Mouse (Mus musculus): ENCODE results near the gene Aff4.
"Not testable (repeated sequence)": the region's sequence is repeated elsewhere in the genome, so short reads cannot be mapped to it uniquely, and the experiment has no call there.

Aff4 gene

DNA sequence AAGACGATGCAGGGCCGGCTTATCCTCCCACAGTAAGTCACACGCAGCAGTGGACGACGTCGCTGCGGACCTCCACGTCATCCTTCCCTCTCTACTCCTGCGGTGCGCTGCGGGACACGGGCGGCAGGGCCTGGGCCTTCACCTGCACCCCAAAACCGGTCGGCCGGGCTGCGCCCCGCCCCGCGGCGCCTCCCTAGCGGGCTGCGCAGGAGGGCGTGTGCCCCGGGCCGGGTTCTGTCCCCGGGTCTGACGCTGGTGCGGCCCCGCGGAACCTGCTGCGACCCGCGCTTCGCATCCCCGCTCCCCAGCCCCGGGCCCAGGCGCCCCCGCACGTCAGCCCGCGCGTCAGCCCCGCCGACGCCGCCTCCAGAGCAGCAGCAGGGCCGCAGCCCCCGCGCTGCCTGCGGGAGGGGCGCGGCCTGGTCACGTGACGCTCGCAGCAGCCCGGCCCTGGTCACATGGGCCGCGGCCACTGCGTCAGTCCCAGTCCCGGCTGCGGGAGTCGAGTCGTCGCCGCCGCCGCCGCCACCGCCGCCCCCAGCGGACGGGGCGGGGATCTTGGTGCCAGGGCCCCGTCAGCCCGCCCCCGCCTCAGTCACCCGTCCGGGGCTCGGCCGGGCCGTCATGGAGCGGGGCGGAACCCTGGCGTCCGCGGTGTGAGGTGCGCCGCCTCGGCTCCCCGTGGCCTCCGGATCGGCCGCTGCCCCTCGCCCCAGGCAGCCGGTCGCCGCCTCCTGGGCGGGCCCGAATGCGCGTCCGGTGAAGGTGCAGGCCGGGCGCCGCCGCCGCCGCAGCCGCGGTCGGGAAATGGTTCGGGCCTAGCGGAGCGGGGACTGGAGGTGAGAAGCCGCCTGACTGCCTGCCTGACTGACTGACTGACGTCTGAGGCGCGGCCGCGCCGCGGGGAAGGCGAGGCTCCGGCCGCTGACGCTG is at the start of gene Aff4:
TSS of gene Aff4 (plus strand) at position 543 of the 933 bp plus-strand sequence.
- peak; percentile 83 for DNase-seq

DNA sequence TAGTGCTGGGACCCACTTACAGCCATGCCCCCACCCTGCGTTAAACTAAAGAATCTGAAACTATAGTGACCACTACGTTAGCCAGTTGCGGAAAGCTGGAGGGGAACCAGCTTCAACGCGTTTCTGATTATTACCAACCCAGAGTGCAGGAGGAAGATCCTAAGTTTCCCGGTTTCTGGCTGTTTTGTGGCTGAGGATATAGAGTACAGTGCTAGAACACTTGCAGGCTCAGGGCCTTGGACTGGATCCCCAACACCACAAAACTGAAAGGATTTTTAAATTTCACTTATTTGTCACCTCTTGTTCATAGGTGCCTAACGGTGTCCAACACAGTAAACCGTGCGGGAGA is 49.5 kb upstream of the Aff4 start:
- no peak for DNase-seq

DNA sequence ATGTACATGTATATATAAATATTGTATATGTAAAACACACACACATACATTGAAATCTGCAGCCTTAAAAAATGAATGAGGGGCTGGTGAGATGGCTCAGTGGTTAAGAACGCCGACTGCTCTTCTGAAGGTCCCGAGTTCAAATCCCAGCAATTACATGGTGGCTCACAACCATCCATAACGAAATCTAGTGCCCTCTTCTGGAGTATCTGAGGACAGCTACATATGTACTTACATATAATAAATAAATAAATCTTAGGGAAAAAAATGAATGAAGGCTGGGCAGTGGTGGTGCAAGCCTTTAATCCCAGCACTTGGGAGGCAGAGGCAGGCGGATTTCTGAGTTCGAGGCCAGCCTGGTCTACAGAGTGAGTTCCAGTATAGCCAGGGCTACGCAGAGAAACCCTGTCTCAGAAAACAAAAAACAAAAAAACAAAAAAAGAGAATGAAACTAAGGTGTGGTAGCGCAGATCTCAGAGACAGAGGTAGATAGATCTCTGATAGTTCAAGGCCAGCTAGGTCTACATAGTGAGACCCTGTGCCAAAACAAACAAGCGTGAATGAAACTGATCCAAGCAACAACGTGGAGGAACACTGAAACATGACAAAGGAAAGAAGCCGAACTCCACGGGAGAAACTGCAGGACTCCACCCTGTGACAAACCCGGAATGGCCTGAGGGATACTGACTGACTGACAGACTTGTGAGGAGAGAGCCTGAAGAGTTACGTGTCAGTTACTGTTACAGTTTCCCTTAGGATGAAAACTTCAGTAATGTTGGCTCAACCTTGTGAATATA is 46.4 kb upstream of the Aff4 start:
- DNase-seq, result no peak

DNA sequence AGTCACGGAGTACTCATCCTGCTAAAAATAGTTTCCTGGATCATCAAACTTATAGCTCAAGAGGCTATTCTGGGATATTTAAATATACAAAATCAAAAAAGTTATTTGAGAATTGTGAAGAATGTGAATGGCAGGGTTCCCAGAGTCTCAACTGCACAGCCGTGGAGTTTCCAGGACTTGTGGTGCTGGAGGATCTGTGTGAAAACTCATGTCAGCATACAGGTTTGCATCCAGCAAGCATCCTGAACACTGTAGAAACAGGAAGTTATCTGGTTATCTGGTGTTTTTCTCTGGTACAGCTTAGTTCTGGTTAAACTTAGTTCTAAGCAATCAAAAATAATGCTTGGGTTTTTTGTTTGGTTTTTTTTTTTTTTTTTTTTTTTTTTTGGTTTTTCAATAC is 43.7 kb upstream of the Aff4 start:
- no peak for DNase-seq

DNA sequence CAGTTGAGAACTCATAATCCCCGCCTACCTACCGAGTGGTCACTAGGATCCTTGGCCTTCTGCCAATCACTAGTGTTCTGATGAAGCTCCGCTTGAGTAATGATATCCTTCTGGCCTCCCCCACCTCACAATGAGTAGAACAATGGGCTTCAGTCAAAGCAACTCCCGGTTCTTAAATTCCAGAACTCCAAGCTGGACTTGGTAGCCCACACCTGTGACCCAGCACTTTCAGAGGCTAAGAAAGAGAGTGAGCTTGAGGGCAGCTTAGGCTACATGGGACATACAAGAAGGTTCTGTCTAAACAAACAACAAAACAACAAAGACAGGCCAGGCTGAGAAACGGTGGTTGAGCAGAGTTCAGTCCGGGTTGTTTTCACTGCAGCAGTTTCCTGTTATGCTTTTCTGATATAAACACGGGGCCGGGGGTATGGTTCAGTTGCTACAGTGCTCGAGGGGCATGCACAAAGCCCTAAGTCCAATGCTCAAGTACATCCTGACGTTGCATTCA is 43.0 kb upstream of the Aff4 start:
- DNase-seq, result no peak

DNA sequence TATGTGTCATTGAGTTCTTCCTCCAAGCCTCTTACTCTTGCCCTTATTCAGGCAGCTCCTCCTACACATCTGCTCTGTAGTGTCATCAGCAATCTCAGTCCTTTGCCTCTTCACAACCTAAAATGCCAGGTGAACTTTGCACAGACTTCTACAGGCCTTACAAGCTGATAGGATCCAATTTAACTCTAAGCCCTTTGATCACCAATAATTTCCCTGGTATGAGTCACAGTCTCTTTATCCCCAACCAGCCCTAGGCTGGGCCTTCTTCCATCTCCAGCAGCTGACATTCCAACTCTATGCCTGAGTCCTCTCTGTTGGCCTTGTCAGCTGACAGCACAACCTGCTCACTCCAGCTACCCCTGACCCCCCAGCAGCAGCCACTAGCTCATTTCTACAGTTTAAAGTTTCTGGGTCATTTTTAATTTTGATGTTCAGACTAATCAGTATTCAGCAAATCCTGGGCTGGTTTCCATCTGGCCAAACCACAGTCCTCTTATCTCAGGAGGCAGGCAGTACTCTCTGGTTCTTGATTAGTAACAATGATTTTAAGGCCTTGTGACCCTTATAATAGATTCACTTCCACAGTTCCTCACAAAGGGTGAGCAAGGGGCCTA is 42.3 kb upstream of the Aff4 start:
- DNase-seq, result no peak

DNA sequence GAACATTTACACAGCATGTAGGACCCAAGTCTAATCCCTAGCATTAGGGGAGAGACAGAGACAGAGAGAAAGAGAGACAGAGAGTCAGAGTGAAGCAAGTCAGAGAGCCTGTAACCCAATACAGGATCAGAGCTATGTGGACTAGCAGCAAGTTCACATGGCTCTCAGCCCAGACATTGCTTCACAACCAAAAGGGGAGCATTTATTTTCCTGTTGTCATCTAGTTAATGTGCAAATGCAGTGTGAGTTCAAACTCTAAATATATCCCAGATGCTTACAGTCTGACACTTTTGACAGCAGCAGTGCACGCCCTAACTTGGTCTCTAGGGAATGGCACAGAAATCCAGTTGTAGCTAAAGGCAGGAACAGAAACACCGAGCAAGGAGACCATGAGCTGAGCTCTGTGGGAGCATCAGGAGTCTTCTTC is 41.7 kb upstream of the Aff4 start:
- no peak for DNase-seq

DNA sequence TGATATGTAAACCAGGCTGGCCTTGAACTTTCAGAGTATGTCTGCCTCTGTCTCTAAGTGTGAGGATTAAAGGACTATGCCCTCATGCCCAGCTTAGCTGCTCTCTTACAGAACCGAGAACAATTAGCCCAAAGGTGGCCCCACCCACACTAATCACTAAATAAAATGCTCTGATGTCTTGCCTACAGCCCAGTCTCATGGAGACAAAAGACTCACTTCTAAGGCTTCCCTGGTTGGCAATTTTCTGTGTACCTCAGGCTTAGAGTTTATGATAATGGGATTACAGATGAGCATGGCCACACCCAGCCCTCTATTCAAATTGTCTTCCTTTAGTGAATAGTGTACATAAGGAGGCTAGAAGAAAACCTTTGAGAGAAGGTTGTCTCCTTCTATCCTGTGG is 39.2 kb upstream of the Aff4 start:
- DNase-seq, result no peak

DNA sequence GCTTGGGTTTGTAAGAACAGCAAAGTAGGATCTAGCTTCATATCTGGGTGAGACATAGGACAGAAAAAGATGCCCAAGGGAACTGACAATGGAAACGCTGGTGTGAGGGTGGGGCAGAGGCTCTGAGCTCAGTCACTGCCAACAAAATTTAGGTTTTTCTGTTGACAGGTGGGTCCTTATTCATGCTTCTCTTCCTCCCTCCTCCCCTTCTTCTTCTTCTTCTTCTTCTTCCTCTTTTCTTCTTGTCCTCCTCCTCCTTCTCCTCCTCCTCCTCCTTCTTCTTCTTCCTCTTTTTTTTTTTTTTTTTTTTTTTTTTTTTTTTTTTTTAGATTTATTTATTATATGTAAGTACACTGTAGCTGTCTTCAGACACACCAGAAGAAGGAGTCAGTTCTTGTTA is 37.8 kb upstream of the Aff4 start:
- not testable (repeated sequence) for DNase-seq

DNA sequence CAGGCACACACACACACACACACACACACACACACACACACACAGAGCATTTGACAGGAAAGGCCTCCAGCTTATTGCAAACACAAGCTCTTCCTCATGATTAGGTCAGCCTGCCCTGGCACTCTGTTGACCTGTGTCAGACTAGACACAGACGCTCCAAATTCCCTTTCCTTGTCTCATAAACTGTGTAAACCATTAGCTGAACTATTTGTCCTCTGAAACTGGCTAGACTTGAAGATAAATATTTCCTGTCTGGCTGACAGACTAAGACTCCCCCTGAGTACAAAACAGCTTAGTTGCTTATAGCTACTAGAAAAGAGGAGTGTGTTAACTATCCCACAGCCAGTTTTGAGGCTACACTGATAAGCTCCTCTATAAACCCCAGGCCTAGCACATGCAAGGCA is 35.9 kb upstream of the Aff4 start:
- DNase-seq, result no peak

DNA sequence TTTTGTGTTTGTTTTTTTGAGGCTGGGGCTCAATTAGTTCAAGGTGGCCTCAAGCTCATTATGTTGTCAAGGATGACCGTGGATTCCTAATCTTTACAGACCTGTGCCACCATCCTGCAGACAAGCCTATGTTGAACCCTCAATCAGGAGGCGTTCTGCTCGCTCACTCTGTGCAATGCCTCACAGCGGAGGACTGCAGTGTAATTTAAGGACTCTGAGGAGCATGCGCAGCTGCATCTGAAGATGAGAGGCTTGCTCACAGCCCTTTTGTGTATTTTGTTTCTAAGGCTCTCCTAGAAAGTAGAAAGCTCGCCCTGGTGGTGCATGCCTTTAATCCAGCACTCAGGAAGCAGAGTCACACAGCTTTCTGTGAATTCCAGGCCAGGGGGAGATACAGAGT is 33.6 kb upstream of the Aff4 start:
- no peak for DNase-seq

DNA sequence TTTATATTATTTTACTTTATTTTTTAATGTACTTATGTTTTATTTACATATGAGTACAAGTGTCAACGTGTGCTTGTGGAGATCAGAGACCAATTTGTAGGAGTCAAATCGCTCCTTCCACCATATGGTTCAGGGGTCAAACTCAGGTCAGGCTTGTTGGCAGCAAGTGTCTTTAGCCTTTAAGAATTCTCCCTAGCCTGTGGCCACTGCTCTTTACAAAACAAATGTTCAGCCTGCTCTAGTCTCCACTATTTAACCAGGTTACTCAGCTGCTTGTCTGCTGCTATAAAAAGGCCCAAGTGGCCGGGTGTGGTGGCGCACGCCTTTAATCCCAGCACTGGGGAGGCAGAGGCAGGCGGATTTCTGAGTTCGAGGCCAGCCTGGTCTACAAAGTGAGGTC is 32.6 kb upstream of the Aff4 start:
- DNase-seq, result no peak

DNA sequence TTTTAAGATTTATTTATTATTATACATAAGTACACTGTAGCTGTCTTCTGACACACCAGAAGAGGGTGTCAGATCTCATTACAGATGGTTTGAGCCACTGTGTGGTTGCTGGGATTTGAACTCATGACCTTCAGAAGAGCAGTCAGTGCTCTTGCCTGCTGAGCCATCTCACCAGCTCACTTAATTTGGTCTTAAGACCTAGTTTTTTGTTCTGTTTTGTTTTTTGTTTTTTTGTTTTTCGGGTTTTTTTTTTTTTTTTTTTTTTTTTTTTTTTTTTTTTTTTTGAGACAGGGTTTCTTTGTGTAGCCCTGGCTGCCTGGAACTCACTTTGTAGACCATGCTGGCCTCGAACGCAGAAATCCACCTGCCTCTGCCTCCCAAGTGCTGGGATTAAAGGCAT is 32.1 kb upstream of the Aff4 start:
- DNase-seq, result not testable (repeated sequence)

DNA sequence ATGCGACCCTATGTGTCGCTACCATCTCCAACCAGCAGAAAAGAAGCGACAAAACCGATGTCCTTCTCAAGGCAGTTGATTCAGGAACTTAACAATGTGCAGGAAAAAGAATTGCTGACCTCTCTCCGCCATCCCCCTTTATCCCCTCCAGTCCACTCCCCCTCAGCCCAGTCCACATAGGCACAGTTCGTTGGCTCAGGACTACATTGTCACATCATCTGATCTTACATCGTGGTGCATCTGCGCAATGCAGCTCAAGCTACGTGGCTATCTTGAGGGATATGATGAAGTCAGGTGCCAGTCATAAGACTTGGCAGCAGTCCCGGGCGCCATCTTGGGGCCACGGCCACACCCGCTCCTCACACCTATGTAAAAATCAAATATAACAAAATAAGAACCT is 30.8 kb upstream of the Aff4 start:
- not testable (repeated sequence) for DNase-seq

DNA sequence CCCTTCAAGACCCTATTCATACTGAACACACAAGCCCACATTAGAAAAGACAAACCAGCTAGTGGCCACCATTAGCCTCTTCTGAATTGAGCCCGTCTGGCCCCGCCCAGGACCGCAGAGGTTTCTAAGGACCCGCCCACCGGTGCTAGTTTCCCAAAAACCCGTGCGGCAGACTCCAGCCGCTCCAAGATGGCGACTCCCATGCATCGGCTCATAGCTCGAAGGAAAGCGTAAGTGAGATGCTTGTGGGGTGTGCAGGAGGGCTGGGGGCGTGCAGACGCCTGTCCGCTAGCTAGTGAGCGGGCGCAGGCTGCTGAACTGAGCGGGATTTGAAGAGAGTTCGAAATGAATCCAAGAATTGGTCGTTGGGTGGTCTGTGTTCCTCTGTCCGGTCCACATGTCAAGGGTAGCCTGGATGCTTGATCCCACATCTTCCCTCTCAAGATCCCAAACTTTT is 26.1 kb upstream of the Aff4 start, which contains the start of gene Zcchc10:
TSS of gene Zcchc10 (plus strand) at position 168 of the 457 bp plus-strand sequence.
- DNase-seq, result peak; percentile 79

DNA sequence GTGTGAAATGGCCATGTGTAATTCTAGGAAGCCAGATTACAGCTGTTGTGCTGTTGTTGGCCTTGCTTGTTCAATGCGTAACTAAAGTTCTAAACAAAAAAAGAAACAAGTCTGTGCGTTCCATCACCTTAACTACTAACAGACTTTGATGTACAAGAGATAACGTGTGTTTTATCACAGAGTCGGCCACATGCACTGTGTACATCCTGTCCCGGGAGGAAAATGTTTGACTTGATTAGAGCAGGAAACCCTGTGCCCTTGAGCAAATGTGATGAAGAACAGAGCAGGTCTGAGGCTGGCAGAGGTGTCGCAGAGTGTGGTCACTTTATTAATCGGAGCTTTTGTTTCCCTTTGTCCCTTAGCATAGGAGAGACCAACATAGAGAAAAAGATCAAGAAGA is 20.3 kb upstream of the Aff4 start:
- DNase-seq, result no peak

DNA sequence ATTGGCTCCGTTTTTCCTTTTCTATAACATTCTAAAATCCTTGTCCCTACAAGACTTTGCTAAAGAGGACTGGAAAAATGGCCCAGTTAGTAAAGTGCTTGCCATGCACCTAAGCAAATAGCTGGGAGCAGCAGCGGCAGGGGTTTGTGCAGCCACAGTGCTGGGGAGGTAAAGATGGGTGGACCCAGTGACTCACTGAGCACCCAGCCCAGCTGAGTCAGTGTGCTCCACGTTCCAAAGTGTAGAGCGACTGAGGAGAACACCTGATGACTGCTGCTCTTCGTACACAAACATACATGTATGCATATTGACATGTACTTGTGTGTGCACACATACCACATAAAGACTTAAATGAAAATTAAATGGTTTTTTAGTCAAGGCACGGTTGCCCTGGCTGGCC is 19.5 kb upstream of the Aff4 start:
- no peak for DNase-seq

DNA sequence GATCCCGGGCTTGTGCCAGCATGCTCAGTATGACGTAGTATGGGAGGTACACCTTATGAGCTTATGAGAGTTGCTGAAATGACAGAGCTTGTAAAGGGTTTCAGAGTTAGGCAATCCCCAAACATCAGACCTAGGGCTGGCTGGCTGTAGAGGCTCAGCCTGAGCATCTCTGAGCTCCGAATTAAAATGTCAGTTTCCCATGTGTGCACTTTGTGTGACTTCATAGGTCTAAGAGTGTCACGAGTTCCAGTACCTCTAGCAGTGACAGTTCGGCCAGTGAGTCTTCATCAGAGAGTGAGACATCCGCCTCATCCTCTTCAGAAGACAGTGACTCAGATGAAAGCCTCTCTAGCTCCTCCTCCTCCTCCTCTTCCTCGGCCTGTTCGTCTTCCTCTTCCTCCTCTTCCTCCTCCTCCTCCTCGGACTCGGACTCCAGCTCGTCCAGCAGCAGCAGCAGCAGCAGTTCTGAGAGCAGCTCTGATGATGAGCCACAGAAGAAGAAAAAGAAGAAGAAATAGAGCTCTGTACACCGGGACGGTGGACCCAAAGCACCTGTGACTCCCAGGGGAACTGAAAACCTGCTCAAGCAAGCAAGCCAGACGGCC is 18.5 kb upstream of the Aff4 start:
- DNase-seq, result no peak

DNA sequence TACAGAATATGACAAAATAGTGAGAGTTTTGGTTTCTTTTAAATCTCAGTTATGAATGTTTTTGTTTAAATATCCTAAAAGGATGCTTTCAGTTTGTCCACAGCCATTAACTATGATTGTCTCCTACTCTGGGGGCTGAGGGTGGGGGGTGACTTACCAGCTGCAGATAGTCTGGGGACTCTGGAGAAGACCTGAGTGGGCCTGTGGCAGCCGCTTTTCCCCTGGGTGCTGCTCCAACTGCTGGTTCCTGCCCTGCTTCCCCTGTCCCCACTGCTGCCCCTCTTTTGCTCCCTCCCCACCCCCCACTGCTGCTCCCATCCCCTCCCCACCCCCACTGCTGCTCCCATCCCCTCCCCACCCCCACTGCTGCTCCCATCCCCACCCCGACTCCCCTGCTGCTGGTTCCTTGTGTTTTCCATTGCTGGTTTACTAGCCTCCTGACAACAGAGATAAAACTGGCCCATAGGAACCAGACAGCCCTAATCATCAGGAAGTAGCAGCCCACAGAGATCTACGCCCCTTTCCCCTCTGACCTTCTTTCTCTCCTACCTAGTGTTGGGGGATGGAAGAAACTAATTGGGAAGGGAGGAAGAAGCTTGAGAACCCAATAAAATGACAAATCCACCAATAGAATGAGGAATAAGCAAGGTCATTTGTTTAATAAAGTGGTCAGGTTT is 15.0 kb upstream of the Aff4 start:
- DNase-seq, result no peak

DNA sequence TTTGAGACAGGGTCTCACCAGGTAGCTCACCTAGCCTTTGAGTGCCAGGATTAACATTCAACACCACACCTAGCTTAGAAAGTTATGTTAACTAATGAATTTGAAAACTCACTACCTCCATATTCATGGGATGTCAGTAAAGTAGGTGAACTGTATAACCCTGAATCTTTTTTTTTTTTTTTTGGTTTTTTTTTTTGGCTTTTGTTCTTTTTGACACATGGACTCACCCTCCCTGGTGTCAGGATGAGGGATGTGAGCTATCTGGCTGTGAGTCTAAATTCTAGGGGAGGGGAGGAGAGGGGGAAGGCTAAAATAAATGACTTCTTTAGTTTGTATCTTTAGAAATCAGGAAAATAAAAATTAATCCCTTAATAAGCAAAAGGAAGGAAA is 14.5 kb upstream of the Aff4 start:
- no peak for DNase-seq

DNA sequence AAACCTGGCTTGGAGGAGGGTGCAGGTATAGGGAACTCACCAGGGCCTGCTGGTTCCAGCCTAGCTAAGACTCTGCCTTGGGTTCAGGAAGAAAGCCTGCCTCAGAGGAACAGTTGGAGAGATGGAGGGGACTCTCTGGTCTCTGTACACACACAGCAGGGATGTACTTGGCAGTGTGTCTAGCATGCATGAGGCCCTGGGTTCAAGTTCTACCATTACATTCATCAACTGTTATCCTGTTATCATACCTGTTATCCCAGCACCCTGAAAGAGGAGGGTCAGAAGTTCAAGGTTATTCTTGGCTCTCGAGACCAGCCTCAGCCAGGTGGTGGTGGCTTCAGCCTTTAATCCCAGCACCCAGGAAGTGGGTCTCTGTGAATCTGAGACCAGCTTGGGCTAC is 13.7 kb upstream of the Aff4 start:
- no peak for DNase-seq

DNA sequence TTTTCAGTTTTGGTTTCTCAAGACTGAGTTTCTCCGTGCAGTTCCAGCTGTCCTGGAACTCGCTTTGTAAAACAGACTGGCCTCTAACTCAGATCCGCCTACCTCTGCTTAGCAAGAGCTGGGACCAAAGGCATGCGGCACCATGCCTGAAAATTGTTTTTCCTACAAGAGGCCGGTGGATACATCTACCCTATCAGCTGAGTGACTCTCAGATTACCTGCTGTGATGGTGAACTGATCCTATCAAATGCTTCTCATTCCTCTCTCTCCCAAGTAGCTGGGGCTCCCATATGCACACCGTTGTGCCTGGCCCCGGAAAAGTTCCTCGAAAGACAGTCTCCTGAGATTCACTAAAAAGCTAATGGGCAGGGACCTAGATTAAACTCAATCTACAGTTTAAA is 12.9 kb upstream of the Aff4 start:
- DNase-seq, result no peak

Data from right cerebral cortex, postnatal 4 days (tissue).